Mouse (Mus musculus) c-Kit-positive CD71-positive TER-119-negative erythroid progenitor cells, embryonic 14.5 days (primary cell): ENCODE measurements at regions not wholly inside any gene's neighbourhood (a gene's known extent, or its start where the extent isn't known, plus 50 kb on each side); places are given as distances from the start of the nearest gene placed in this dataset.

ENCODE experiments used
- DNase-seq: peaks from one replicate; pipeline ENCODE4 v3.0.0-alpha.2; 2013; ENCODE audit warnings: low read depth

GRCm38 (mm10) chr17:62546286-62546685 lies 334.8 kb downstream of the Efna5 start:
- DNase-seq, result no peak

- no peak for DNase-seq
Observed at GRCm38 (mm10) chr17:62545330-62545729, 335.8 kb downstream of the Efna5 start.

GRCm38 (mm10) chr17:62543056-62543975 lies 337.8 kb downstream of the Efna5 start:
- DNase-seq, result no peak

- no peak for DNase-seq
Observed at GRCm38 (mm10) chr17:62529911-62530310, 351.2 kb downstream of the Efna5 start.

- DNase-seq, result no peak
Observed at GRCm38 (mm10) chr17:62527556-62527955, 353.6 kb downstream of the Efna5 start.

- no peak for DNase-seq
Observed at GRCm38 (mm10) chr17:62513635-62514034, 367.5 kb downstream of the Efna5 start.

- DNase-seq, result no peak
Observed at GRCm38 (mm10) chr17:62510184-62510583, 370.9 kb downstream of the Efna5 start.

- DNase-seq, result no peak
Observed at GRCm38 (mm10) chr17:62507766-62508485, 373.2 kb downstream of the Efna5 start.

- no peak for DNase-seq
Observed at GRCm38 (mm10) chr17:62504691-62505090, 376.4 kb downstream of the Efna5 start.

- DNase-seq, result no peak
Observed at GRCm38 (mm10) chr17:62470739-62471138, 410.4 kb downstream of the Efna5 start.

- no peak for DNase-seq
Observed at GRCm38 (mm10) chr17:62469367-62469766, 411.8 kb downstream of the Efna5 start.

- DNase-seq, result no peak
Observed at GRCm38 (mm10) chr17:62468859-62469258, 412.3 kb downstream of the Efna5 start.

- DNase-seq, result no peak
Observed at GRCm38 (mm10) chr17:62467072-62467471, 414.0 kb downstream of the Efna5 start.

- DNase-seq, result no peak
Observed at GRCm38 (mm10) chr17:62464994-62465393, 416.1 kb downstream of the Efna5 start.

- no peak for DNase-seq
Observed at GRCm38 (mm10) chr17:62464228-62464627, 416.9 kb downstream of the Efna5 start.

- DNase-seq, result no peak
Observed at GRCm38 (mm10) chr17:62461304-62462245, 419.5 kb downstream of the Efna5 start.

- DNase-seq, result peak; percentile 20
Observed at GRCm38 (mm10) chr17:62458964-62459363, 422.2 kb downstream of the Efna5 start.

- DNase-seq, result no peak
Observed at GRCm38 (mm10) chr17:62438045-62438444, 443.1 kb downstream of the Efna5 start.

GRCm38 (mm10) chr17:62436044-62436443 lies 445.1 kb downstream of the Efna5 start:
- no peak for DNase-seq

GRCm38 (mm10) chr17:62423476-62424385 lies 457.4 kb downstream of the Efna5 start:
- DNase-seq, result no peak

- no peak for DNase-seq
Observed at GRCm38 (mm10) chr17:62417584-62417983, 463.5 kb downstream of the Efna5 start.
